Mouse (Mus musculus): Measurements from ENCODE around the gene Plcb1. TPM values are rescaled to one million over a fixed set of nuclear protein-coding genes. Genes with fewer than 3 reads are reported as not detected.
"Not testable (repeated sequence)": the region's sequence is repeated elsewhere in the genome, so short reads cannot be mapped to it uniquely, and the experiment has no call there.

Plcb1 gene
- total RNA-seq, 2 experiments from 2014 or later = 152 to 156 TPM

DNA sequence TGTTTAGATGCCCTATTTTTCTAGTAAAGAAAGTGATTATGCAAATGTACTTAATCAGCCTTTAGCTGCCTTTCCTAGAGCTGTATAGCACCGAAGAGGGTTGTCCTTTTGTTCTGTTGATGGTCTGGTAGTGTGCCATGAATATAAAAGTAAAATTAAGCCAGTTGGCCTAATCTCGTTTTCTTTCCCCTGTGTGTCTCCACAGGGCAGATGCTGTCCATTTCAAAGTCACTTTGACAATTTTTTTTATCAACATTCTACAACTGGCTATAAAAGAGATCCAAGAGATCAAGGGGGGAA, 520.6 kb downstream of the Plcb1 start:
- H3K4me3 ChIP-seq = no peak overlapping the region
- no peak for TF ChIP-seq CTCF (conservative IDR thresholded peaks at IDR 0.05)
- no peak overlapping the region for H3K27ac ChIP-seq
- DNase-seq (ENCODE audit: low spot score in 2 of 2) = no peak

DNA sequence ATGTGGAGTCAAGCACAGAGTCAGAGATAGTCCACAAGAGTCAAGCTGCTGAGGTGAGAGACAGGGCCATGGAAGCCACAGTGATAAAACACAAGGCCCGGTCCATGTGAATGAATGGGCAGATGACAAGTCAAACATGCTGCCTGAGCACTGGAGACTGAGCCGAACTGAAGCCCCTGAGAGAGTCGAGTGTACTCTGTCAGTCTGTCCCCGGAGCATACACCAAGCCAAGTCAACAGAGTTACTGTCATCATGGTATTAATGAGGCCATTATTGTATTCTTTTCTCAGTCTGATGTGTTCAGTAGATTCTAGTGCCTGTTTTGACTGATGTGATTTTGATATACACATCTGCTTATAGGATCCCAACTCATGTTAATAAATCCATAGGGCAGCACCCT, 521.9 kb downstream of the Plcb1 start:
- DNase-seq (ENCODE audit: low spot score in 2 of 2) = no peak
- Histone ChIP-seq H3K4me3 (no peak overlapping the region), H3K27ac (no peak overlapping the region)
- no peak for TF ChIP-seq CTCF (conservative IDR thresholded peaks at IDR 0.05)

DNA sequence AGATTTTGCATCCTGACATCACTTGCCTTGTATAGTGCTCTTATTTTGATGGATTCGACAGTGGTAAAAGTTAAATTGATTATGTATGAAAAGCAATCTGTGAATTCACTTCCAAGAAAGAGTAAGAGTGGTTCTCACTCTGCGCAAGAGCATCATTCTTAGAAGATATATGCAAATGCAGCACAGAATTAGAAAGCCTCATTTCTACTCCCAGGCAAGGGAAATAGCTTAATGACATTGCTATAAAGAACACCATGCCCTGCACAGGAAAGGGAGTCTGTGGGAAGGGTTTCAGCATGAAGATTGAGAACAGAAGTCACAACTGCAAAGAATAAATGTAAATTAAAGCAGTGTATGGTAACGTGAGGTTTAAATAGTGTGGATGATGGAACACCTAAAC, 530.1 kb downstream of the Plcb1 start:
- no peak overlapping the region for H3K4me3 ChIP-seq
- no peak for DNase-seq (ENCODE audit: low spot score in 2 of 2)
- H3K27ac ChIP-seq = no peak overlapping the region
- no peak for TF ChIP-seq CTCF (conservative IDR thresholded peaks at IDR 0.05)

DNA sequence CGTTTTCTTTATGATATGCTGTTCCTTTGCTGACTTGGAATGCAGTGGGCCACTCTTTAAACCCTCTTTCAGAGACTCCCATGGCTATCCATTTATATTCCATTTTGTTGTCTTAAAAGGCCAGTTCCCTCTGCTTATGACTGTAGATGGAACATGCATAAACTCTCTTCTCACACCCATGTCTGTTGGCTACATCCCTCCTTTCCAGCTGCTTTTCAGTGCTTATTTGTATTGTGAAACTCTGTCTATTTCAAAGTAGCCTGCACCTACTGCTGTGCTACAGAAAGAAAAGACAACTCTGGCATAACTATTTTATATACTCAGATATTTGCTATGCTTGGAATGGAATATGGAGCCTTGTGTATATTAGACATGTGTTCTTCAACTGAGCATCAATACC, 532.3 kb downstream of the Plcb1 start:
- TF ChIP-seq CTCF (conservative IDR thresholded peaks at IDR 0.05) = no peak
- Histone ChIP-seq H3K27ac (no peak overlapping the region), H3K4me3 (no peak overlapping the region)
- DNase-seq (ENCODE audit: low spot score in 2 of 2) = no peak

DNA sequence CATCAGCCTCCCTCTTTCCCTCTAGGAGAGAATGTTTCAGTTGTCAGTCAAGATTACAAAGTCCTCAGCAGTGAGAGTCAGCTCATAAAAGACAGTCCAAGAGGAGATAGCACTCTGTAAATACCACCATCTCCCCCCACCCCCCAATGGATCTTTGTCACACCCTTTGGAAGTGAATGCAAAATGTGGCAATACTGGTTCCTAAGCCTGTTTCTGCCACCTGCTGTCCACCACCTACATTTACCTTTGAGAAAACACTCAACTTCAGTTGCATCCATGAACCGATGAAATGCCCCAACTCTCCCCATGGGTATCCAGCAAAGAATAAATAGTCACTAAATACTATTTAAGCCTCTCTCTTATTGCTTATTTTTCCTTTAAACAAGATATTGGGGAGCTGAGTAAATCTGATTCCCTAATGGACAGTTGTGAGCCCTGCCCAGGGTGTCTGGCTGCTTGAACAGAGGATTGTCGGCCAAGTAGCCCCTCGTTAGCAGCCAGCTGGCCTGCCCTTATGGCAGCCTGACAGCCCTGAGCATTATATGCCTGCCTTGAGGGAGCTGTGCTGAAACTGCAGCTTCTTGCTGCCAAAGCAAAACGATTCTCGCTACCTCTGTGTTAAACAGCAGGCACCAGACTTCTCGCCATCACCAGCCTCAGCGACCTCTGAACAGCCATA, 537.5 kb downstream of the Plcb1 start:
- no peak for TF ChIP-seq CTCF (conservative IDR thresholded peaks at IDR 0.05)
- no peak overlapping the region for H3K27ac ChIP-seq
- DNase-seq (ENCODE audit: low spot score in 2 of 2) = peak in 1 of 2 experiments; percentile 25
- peak overlapping the region; percentile 28; the same call in 1 of the 2 replicates for H3K4me3 ChIP-seq

DNA sequence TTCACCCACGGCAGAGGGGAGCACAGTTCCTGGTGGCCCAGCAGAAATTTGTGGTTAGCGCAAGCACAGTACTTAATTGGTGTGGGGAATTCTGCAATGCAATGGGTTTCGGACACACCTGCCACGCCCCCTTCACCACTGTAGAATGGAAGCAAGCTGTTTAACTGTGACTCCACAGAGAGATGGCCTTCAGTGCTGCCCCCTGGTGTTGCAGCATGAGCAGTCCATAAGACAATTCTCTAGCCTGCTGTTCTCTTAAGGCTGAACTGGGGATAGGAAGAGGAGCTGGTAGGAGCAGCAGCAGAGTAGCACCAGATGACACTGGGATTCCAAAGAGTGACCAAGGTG, 538.1 kb downstream of the Plcb1 start:
- DNase-seq (ENCODE audit: low spot score in 2 of 2) = peak; percentile 61 to 80
- peak; percentile 89 for TF ChIP-seq CTCF (conservative IDR thresholded peaks at IDR 0.05)
- Histone ChIP-seq H3K27ac (no peak overlapping the region), H3K4me3 (peak overlapping the region; percentile 28; the same call in 1 of the 2 replicates)

DNA sequence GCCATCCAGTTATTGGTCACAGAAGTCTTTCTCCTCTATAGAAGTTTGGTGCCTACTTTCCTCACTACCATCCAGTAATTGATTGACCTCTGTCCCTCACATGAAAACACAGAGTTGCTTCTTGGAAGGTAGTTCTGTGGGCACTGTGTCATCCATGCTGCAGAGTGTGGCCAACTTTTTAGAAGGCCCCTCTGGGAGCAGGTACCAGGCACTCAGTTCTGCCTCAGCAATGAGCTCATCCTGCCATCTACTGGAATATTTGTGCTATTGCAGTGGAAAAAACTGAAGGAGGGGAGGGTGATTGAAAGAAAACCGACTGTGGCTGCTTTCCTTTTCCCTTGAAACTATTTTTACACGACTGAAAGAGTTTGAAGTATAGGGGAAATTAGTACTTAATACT, 542.9 kb downstream of the Plcb1 start:
- TF ChIP-seq CTCF (conservative IDR thresholded peaks at IDR 0.05) = peak; percentile 96
- no peak overlapping the region for H3K4me3 ChIP-seq
- peak overlapping the region; percentile 2; the same call in 1 of the 2 replicates for H3K27ac ChIP-seq
- peak in 1 of 2 experiments; percentile 44 for DNase-seq (ENCODE audit: low spot score in 2 of 2)

DNA sequence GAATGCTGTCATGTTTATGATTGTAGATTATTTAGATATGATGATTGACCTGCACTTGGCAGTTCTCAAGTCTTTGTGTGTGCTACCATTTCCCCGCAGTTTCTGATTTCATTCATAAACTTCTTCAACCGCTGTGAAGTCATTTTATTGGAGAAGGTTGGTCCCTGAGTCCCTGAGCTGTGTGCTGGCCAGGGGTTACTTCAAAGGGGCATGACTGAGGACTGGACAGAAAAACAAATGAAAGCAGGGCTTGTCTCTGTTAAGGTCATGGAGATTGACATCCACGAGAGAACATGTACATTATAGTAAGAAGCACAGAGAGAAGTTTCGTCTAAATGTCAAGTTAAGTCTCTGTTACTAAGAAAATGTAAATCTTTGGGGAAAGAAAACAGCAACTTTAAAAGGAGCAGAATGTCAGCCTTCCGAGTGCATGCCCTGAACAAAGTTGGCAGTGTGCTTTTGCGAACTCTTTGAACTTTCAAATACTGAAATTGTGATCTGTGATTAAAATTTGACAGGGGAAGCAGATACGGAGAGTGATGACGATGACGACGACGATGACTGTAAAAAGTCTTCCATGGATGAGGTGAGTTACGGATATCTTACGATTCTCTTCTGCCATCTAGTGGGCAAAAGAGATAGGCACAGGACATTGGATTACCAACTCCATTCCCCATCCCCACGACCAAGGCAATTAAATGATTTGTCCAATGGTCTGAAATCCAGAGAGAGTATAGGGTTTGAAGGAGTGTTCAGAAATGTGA, 544.1 kb downstream of the Plcb1 start:
- TF ChIP-seq CTCF (conservative IDR thresholded peaks at IDR 0.05) = peak; percentile 93
- DNase-seq (ENCODE audit: low spot score in 2 of 2) = peak; percentile 61 to 70
- no peak overlapping the region for H3K27ac ChIP-seq
- H3K4me3 ChIP-seq = peak overlapping the region; percentile 42

DNA sequence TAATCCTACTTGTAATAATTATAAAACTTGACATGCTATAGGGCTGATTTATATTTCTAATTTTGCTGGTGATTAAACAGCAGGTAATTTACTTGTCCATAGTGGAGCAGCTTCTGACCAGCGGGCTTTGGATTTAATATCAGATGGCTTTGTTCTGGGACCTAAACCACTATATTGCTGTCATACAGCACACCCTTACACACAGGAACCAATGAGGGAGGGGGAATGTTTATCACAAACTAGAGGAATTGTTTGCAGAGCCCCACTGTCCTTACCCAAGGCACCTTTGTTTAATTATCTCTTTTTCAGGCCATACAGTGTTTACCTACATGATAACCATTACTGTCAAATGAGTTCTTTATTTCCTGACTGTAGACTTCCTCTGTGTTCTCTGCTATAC, 546.0 kb downstream of the Plcb1 start:
- DNase-seq (ENCODE audit: low spot score in 2 of 2) = no peak
- no peak for TF ChIP-seq CTCF (conservative IDR thresholded peaks at IDR 0.05)
- Histone ChIP-seq H3K4me3 (no peak overlapping the region), H3K27ac (no peak overlapping the region)

DNA sequence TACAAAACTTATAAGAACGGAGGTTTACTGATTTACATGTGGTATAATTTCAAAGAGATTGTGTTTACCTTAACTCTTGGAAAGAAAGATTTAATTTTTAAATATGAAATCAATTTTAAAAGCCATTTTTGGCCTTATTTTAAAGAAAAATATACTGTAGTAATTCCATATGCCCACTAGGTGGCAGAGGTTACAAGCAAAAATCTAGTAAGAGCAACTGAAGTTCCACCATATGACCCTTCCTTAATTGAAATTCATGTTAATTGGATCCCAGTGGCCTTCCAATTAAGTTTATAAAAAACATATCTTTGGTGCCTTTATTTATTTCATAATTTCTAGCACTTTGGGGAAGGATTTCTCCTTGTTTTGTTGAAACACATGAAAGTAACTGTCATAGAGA, 570.4 kb downstream of the Plcb1 start:
- TF ChIP-seq CTCF (conservative IDR thresholded peaks at IDR 0.05) = peak; percentile 88
- no peak for DNase-seq (ENCODE audit: low spot score in 2 of 2)
- Histone ChIP-seq H3K27ac (no peak overlapping the region), H3K4me3 (no peak overlapping the region)

DNA sequence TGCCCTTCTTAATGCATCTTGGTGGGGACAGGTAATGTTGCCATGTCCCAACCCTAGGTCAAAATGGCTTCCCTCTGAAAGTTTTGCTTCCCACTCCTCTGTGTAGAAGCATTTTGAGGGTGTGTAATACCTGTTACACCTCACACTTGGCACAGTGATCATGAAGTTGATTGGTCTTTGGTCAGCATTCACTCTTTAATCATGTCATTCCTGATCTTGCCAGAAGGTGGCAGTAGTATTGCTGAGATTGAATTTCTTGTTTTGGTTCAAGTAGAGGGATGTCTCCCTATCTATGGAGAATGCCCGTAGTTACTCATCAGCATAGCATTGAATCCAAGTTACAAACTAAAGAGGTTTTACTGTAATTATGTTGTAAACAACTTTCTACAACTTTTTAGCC, 575.9 kb downstream of the Plcb1 start:
- DNase-seq (ENCODE audit: low spot score in 2 of 2) = peak; percentile 33 to 68
- H3K27ac ChIP-seq = no peak overlapping the region
- no peak overlapping the region for H3K4me3 ChIP-seq
- TF ChIP-seq CTCF (conservative IDR thresholded peaks at IDR 0.05) = peak; percentile 90

DNA sequence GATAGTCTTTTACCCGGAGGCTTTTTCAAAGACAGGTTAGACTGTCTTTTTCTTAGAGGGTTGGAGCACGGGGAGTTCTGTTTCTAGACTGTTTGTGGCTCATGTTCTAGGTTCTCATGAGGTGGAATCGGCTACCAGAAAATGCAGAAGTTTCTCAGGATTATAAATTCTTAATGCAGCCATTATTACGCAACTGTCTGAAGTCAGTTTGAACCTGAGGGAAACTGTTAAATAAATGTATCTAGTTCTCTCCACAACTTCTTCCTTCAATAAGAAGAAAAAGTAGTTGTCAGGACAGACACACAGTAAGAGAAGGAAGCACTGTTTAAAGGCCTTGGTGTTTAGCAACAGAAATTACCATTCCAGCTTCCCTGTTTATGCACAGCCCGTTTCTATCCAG, 577.1 kb downstream of the Plcb1 start:
- DNase-seq (ENCODE audit: low spot score in 2 of 2) = no peak
- no peak overlapping the region for H3K4me3 ChIP-seq
- TF ChIP-seq CTCF (conservative IDR thresholded peaks at IDR 0.05) = no peak
- no peak overlapping the region for H3K27ac ChIP-seq

DNA sequence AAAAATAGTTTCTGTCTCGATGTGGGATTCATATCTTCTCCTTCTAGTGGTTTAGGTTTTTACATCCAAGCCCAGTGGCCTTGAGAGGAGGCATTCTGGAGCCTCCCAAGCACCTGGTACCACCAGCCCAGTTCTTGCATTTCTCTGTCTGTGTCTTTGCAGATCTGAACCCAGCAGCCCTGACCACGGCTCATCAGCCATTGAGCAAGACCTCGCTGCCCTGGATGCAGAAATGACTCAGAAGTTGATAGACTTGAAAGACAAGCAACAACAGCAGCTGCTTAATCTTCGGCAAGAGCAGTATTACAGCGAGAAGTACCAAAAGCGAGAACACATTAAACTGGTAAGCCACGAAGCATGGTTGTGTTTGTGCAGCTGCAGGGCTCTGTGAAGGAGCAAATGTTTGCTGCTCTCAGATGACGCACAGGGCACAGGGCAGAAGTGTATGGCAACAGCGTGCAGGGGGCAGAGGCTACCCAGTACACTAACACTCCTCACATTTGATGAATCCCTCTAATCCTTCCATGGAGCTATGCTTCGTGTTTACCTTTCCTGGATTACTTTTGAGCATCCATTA, 584.5 kb downstream of the Plcb1 start:
- TF ChIP-seq CTCF (conservative IDR thresholded peaks at IDR 0.05) = no peak
- no peak for DNase-seq (ENCODE audit: low spot score in 2 of 2)

DNA sequence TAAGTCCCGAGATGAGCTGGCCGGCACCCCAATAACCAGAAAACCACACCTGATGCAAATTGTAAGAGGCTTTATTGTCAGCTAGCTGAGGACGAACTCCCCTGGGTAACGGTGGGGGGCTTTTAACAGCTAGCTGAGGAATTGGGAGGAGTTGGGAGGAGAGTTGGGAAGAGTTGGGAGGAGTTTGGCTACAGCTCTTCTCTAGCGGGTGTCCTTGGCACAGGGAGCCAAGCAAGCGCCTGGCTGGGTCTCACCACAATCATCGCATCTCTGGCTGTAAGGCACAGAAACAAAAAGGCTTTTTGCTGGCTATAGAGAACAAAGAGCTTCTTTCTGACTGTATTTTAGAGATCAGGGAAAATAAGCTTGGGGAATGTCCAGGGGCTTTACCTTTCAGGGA, 594.9 kb downstream of the Plcb1 start:
- not testable (repeated sequence) for H3K27ac ChIP-seq; DNase-seq (ENCODE audit: low spot score in 2 of 2); H3K4me3 ChIP-seq

More for the DNA sequence above, 584.5 kb downstream of the Plcb1 start:
- Histone ChIP-seq H3K27ac (no peak overlapping the region), H3K4me3 (no peak overlapping the region)

Data from layer of hippocampus, adult 2 months (tissue).